Mouse (Mus musculus) granulocyte monocyte progenitor cell, adult 5-6 weeks (primary cell): ENCODE data around the gene Cradd. TPM values are rescaled to one million over a fixed set of nuclear protein-coding genes. Genes with fewer than 3 reads are reported as not detected.

Experiments
- ATAC-seq: replicated peaks from 2 replicates; pipeline ENCODE4 v1.8.0; 2016; ENCODE audit warnings: mild to moderate bottlenecking, moderate TSS enrichment, inconsistent platforms; ENCODE audit not compliant: poor library complexity, severe bottlenecking
- total RNA-seq, 2 experiments: library from RNA; stranded (forward) in 1 of 2; stranded (reverse) in 1 of 2; fragments of 200-712, 200-1000 nt in 1 of 2; fragments of >200 nt in 1 of 2; fragmentation: Nextera tagmentation in 1 of 2; gene quantifications; 2 replicates each; pipeline ENCODE4 v1.2.3; 2014 to 2017

Cradd gene
- total RNA-seq, 2 experiments from 2014 or later, result 3.3 to 15.5 TPM

- ATAC-seq, result 0 out of 2 replicates have a peak, but pooled peaks have one; percentile 17
These were observed 105.8 kb downstream of the Cradd start for GRCm38 (mm10) chr10:95217956-95218682.

- no peak for ATAC-seq
These were observed 108.6 kb downstream of the Cradd start for GRCm38 (mm10) chr10:95215324-95215723.

GRCm38 (mm10) chr10:95213820-95214219 is 110.1 kb downstream of the Cradd start:
- no peak for ATAC-seq

DNA sequence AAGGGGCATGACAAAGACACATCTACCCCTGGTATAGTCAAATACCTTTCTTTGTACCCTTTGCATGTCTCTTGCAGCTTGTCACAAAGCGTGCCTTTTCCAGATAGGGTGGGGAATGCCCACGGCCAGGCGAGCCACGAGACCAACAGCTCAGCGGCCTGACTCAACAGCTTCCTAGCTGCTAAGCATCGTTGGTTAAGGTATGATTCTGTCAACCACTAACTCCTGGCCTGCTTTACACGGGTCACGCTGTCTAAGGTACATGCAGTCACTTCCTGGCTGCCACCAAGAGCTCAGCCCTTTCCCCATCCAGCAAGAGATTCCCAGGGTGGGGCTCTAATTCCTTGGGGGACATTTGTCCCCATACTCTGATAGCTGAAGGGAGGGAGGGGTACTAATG is 110.6 kb downstream of the Cradd start:
- no peak for ATAC-seq

- ATAC-seq, result no peak
These were observed 112.3 kb downstream of the Cradd start for GRCm38 (mm10) chr10:95211660-95212059.

DNA sequence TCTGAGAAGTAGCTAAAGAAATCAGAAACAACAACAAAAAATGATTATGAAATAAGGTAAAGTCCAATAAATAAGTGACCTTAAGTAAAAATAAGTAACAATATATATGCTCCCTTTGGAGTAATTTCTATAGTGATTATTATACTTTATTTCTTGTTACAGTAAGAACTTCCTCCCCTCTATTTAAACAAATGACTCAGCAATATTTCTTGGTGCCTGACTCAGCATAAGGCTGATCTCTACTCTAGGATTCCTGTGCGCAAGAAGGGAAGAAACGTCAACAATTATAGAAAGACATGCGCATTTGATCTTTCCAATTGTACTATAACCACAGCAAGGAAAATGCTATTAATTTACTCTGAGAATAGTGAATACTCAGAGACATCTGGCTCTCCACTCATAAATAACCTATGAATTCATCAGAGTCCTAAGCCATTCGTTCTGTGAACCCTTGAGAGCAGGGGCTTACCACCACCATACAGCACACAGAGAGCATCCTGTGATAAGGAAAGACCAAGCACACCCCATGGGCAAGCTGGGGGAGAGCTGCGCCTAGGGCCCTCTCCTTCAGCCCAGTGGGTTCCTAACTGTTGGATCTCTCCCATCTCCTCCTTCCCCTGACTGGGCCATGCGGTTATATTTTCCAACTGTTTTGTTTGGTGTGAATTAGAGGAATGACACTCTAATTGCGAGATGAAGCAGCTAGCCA is 113.1 kb downstream of the Cradd start:
- ATAC-seq, result 0 out of 2 replicates have a peak, but pooled peaks have one; percentile 27

DNA sequence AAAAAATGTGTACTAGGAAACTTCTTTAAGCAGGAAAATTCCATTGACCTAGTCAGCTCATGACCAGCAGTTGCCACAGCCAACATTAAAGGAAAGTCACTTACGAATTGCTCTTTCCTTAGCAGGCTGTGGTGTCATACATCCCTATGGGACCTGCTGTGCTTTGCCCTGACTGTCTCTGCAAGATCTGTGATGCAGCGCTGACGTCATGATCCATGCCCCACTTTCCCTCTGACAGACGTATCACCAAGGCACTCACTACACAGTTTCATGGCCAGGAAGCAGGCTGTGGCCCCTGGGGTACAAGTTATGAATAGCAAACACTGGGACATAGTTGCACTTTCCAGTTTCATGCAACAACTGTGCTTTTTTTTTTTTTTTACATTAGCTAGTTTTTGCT is 113.8 kb downstream of the Cradd start:
- no peak for ATAC-seq

DNA sequence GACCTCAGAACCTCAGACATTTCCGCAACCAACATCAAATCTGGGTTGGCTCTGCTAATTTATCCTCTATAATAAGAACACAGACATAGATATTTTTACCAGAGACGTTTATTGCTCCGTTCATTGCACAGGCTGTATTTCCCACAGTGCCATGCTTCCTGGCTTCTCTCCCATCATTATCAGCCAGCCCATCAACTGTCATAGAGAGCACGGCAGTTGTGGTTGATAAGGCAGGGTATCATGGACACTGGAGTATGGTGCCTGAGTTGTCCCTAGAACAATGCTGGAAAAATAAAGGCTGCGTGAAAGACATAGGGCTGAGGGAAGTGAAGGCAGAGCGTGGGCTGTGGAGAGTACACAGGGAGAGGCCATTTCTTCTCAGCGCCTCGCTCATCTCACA is 116.5 kb downstream of the Cradd start:
- no peak for ATAC-seq

- peak; percentile 83 for ATAC-seq
These were observed 122.4 kb downstream of the Cradd start for GRCm38 (mm10) chr10:95201514-95201913.

GRCm38 (mm10) chr10:95200323-95200722 is 123.6 kb downstream of the Cradd start:
- ATAC-seq, result no peak

DNA sequence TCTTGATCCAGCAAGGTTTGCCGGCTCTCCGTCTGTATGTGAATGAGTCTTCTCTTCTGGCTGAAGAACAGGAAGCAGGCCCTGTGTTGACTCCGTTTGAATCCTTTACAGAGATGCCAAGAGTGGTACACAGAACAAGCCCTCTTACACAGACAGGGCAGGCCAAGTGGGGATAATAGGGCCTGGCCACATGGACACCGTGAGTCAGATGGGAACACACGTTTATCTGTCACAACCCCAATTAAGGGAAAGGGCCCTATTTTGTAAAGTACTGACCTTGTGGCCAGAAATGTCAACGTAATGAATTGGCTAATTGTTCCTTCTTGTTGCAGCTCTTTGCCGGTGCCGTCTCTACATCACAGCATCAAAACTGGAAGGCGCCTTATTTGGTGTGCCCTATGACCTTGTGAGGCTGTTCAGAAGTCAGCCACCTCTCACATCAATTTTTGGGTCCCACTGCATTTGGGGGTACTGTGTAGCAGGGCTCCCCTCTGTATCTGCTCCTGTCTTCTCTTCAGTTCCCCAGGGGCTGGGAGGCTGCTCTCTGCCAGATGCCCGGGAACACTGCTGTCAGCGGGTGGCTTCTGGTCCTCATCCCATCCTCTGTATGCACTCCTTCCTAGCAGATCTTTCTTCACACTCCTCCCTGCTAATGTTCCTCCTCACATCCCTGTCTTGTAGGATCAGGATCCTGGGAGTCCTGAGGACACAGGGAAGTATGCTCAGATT is 124.2 kb downstream of the Cradd start:
- peak; percentile 20; the same call in 1 of the 2 replicates for ATAC-seq

DNA sequence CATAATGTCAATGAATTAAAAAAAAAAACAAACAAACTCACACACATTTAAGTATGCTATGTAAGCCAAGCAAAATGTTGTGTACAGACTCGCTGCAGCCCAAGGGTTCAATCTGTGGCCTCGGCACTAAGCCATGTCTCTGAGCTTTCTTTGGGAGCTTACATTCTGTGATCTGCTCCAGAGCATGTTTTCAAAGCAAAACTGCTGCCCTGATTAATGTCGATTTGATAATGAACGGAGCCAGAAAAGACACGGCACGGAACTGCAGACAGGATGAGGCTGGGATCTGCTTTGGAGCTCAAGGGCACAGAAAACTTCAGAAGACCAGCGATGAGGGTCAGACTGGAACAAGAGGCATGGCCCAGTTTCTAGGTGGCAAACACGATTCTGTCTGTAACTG is 126.6 kb downstream of the Cradd start:
- no peak for ATAC-seq

- peak; percentile 72 for ATAC-seq
These were observed 128.2 kb downstream of the Cradd start for GRCm38 (mm10) chr10:95195719-95196118.

GRCm38 (mm10) chr10:95194776-95195175 is 129.2 kb downstream of the Cradd start:
- no peak for ATAC-seq

- ATAC-seq, result no peak
These were observed 130.1 kb downstream of the Cradd start for GRCm38 (mm10) chr10:95193875-95194281.

GRCm38 (mm10) chr10:95191881-95192280 is 132.1 kb downstream of the Cradd start:
- ATAC-seq, result peak; percentile 92

DNA sequence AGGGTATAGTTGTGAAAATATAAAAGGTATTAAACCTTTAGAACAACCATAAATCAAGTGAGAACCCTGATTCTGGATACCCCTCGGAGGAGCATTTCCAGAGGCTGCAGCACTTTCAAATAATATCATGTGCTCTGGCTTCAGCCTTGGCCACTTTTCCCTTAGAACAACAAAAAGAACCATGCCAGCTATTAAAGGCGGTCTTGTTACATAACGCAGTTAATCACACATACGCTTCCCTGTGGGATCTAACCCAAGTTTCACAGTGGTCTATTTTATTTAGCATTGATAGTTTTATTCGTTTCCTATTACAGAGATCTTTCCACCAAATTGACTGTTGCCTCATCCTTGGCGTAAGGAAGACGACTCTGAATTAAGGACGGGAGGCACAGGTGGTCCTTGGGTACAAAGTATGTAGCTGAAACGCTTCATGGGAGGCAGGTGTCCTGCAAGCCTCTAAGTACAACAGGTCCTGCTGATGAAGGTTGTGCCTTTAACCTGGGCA is 132.7 kb downstream of the Cradd start:
- no peak for ATAC-seq

DNA sequence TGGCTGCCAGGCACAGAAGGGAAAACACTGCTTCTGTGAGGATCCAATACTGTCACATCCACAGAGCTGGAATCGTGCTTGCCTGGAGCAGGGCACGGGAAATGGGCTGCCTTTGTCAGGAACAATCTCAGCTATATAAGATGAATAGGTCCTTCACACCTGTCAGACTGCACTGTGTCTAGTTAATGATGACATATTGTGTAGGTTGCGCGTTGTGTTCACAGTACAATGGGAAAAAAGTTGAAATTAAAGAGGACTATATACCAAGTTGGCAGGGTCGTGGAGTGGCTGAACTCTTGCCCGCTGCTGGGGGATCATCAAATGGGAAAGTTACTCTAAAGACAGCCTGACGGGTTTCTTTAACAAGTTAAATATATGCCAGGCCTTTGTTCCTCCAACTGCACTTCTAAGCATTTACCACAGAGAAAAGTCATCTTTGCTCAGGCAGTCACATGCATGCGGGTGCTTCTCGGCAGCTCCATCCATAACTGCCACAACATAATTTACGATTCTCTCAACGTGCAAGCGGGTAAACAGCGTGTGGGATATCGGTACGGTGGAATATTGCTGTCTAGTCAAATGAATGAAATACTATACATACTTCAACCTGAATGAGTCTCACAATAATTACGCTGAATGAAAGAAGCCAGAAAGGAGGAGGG is 134.3 kb downstream of the Cradd start:
- no peak for ATAC-seq

DNA sequence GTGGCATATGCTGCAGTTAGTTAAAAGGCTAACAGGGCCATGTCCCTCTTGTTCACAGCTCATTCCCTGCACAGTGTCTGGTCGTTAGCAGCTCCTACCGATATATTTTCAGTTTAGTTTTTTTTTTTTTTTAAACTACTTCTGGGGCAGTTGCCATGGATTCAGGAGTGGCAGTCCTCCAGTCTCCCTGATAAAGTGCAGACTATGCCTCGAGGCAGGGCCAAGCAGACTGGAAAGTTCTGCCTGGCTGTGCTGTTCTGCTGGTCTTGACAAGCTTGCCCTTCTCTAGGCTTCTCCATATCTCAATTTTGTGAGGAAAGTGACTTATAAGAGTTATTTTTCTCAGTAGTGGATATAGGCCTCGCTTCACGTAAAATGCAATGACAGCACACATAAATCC is 139.7 kb downstream of the Cradd start:
- no peak for ATAC-seq

GRCm38 (mm10) chr10:95183051-95183450 is 140.9 kb downstream of the Cradd start:
- no peak for ATAC-seq
